19 mouse cellular contexts compared by ENCODE assay signal in genomic region chr1:120910801-120911200, GRCm38 (mm10).
DNase-seq lines count a peak whose midpoint lies in the region; ATAC-seq and TF ChIP-seq lines count a peak whose summit lies in the region.
"Had no signal": no experiment of that assay in that cellular context is flagged by ENCODE, and none has a peak within 500 bp of the region (broad histone marks: within the 10 kb centered on the region; RNA-seq: fewer than 3 reads in every experiment).

No protein-coding gene starts in this region.

- no peaks in the 10 kb centered on the region for H3K4me1 ChIP-seq in heart, adult 2 months (ENCODE audit: control insufficient read depth, insufficient read depth, low read length)
- H3K4me1 ChIP-seq: stomach, embryonic 15.5 days had no signal

- WGBS in heart, adult 2 months, result 68% methylated on average over 6 of the region's 6 CpGs

- TF ChIP-seq EP300 in heart, adult 2 months (IDR thresholded peaks at IDR 0.05; ENCODE audit: insufficient read depth, low read depth, low read length), result no peak

- no peaks in the 10 kb centered on the region for H3K79me2 ChIP-seq in heart, adult 2 months (replicated peaks; ENCODE audit: control insufficient read depth, insufficient read depth, low read length)

- no peak overlapping the region for H3K4me3 ChIP-seq in heart, adult 2 months
- H3K4me3 ChIP-seq: stomach, embryonic 15.5 days had no signal

- no peaks in the 10 kb centered on the region for H3K27me3 ChIP-seq in heart, adult 2 months (ENCODE audit: control insufficient read depth, insufficient read depth, low read length)
- H3K27me3 ChIP-seq: Patski; stomach, embryonic 15.5 days had no signal

- no peaks in the 10 kb centered on the region for H3K36me3 ChIP-seq in heart, adult 2 months (ENCODE audit: control insufficient read depth, insufficient read depth, low read length)
- H3K36me3 ChIP-seq: stomach, embryonic 15.5 days had no signal

- no peak for ATAC-seq in megakaryocyte progenitor cell, adult 5-6 weeks (replicated peaks; ENCODE audit: poor library complexity)
- ATAC-seq: forebrain, embryonic 16.5 days; intestine, postnatal 0 days; Patski had no signal

- H3K9ac ChIP-seq in heart, adult 2 months (ENCODE audit: low read depth, low read length), result no peak overlapping the region
- H3K9ac ChIP-seq: stomach, embryonic 15.5 days had no signal

- no peak overlapping the region for H3K27ac ChIP-seq in heart, adult 2 months
- H3K27ac ChIP-seq: kidney, postnatal 0 days; macrophage; stomach, embryonic 15.5 days had no signal

- TF ChIP-seq POLR2A in heart, adult 2 months (IDR thresholded peaks at IDR 0.05; ENCODE audit: insufficient read depth, low read depth, low read length), result no peak

- intact Hi-C loops in heart, adult 2 months (cut with DNase I), result no loop called here
- intact Hi-C loops in gastrocnemius, postnatal 36 days (cut with DNase I), result no loop called here

- peak; percentile 85 for DNase-seq in NIH3T3 (ENCODE audit: low read depth)
- DNase-seq in adrenal gland, postnatal 25 days, result peak; percentile 3
- DNase-seq in forelimb bud, embryonic 11.5 days (ENCODE audit: low read depth, low spot score), result peak; percentile 16
- peak; percentile 71 for DNase-seq in mesoderm, embryonic 11.5 days (ENCODE audit: low read depth, low spot score)
- no peak for DNase-seq in heart, adult 2 months
- DNase-seq in gastrocnemius, postnatal 36 days, result no peak
- DNase-seq: cerebellum, postnatal 36 days; gastrocnemius, postnatal 10 days; heart, postnatal 36 days; liver; lung, adult 2 months; spleen, adult 18-20 months had no signal

- TF ChIP-seq CTCF in heart, adult 2 months (IDR thresholded peaks at IDR 0.05), result no peak

Comparison
In these comparisons a context has a peak if more than half of its experiments do, and no peak if none do; other contexts are left out.
1. DNase-seq: peak in NIH3T3 (single experiment), adrenal gland, postnatal 25 days (single experiment), forelimb bud, embryonic 11.5 days (single experiment) and mesoderm, embryonic 11.5 days (single experiment); none in heart, adult 2 months (0 of 2) and gastrocnemius, postnatal 36 days (0 of 2).